Mouse (Mus musculus): ENCODE measurements around the gene Cfap44.
"Not testable (repeated sequence)": the region's sequence is repeated elsewhere in the genome, so short reads cannot be mapped to it uniquely, and the experiment has no call there.

Gene Cfap44

GRCm38 (mm10) chr16:44428456-44428855 lies 33.9 kb downstream of the Cfap44 start:
- DNase-seq (ENCODE audit: low spot score): no peak

GRCm38 (mm10) chr16:44430021-44430420 lies 35.4 kb downstream of the Cfap44 start:
- no peak for DNase-seq (ENCODE audit: low spot score)

GRCm38 (mm10) chr16:44434931-44435330 lies 40.3 kb downstream of the Cfap44 start:
- no peak for DNase-seq (ENCODE audit: low spot score)

- DNase-seq (ENCODE audit: low spot score): no peak
Observed at GRCm38 (mm10) chr16:44435481-44435880, 40.9 kb downstream of the Cfap44 start.

GRCm38 (mm10) chr16:44441913-44442312 lies 47.3 kb downstream of the Cfap44 start:
- not testable (repeated sequence) for DNase-seq (ENCODE audit: low spot score)

GRCm38 (mm10) chr16:44457858-44458257 lies 63.3 kb downstream of the Cfap44 start:
- DNase-seq (ENCODE audit: low spot score): no peak

- DNase-seq (ENCODE audit: low spot score): no peak
Observed at GRCm38 (mm10) chr16:44458826-44459225, 64.2 kb downstream of the Cfap44 start.

GRCm38 (mm10) chr16:44460922-44461321 lies 66.3 kb downstream of the Cfap44 start:
- DNase-seq (ENCODE audit: low spot score): no peak

- no peak for DNase-seq (ENCODE audit: low spot score)
Observed at GRCm38 (mm10) chr16:44475281-44475680, 80.7 kb downstream of the Cfap44 start.

- DNase-seq (ENCODE audit: low spot score): no peak
Observed at GRCm38 (mm10) chr16:44475682-44476375, 81.2 kb downstream of the Cfap44 start.

- DNase-seq (ENCODE audit: low spot score): no peak
Observed at GRCm38 (mm10) chr16:44478767-44479166, 84.2 kb downstream of the Cfap44 start.

GRCm38 (mm10) chr16:44479852-44480251 lies 85.3 kb downstream of the Cfap44 start:
- no peak for DNase-seq (ENCODE audit: low spot score)

- DNase-seq (ENCODE audit: low spot score): no peak
Observed at GRCm38 (mm10) chr16:44480616-44481015, 86.0 kb downstream of the Cfap44 start.

GRCm38 (mm10) chr16:44481599-44482593 lies 87.3 kb downstream of the Cfap44 start:
- DNase-seq (ENCODE audit: low spot score): no peak

GRCm38 (mm10) chr16:44484079-44484478 lies 89.5 kb downstream of the Cfap44 start:
- peak; percentile 77 for DNase-seq (ENCODE audit: low spot score)

- no peak for DNase-seq (ENCODE audit: low spot score)
Observed at GRCm38 (mm10) chr16:44484831-44485230, 90.2 kb downstream of the Cfap44 start.

- no peak for DNase-seq (ENCODE audit: low spot score)
Observed at GRCm38 (mm10) chr16:44485691-44486090, 91.1 kb downstream of the Cfap44 start.

- DNase-seq (ENCODE audit: low spot score): no peak
Observed at GRCm38 (mm10) chr16:44486612-44487011, 92.0 kb downstream of the Cfap44 start.

- no peak for DNase-seq (ENCODE audit: low spot score)
Observed at GRCm38 (mm10) chr16:44487194-44487593, 92.6 kb downstream of the Cfap44 start.

- no peak for DNase-seq (ENCODE audit: low spot score)
Observed at GRCm38 (mm10) chr16:44491051-44491450, 96.5 kb downstream of the Cfap44 start.

GRCm38 (mm10) chr16:44492151-44492550 lies 97.6 kb downstream of the Cfap44 start:
- DNase-seq (ENCODE audit: low spot score): no peak

GRCm38 (mm10) chr16:44492706-44493105 lies 98.1 kb downstream of the Cfap44 start:
- no peak for DNase-seq (ENCODE audit: low spot score)

- no peak for DNase-seq (ENCODE audit: low spot score)
Observed at GRCm38 (mm10) chr16:44493868-44494267, 99.3 kb downstream of the Cfap44 start.

Measured in ovary, postnatal 10 days (tissue).